Mouse (Mus musculus) NIH3T3 (cell line): ENCODE data around the gene Pmm1.
"Not testable (repeated sequence)": the region's sequence is repeated elsewhere in the genome, so short reads cannot be mapped to it uniquely, and the experiment has no call there.

Experiments
- DNase-seq: peaks from one replicate; pipeline ENCODE4 v3.0.0-alpha.2; 2012; ENCODE audit warnings: low read depth

Gene Pmm1

DNA sequence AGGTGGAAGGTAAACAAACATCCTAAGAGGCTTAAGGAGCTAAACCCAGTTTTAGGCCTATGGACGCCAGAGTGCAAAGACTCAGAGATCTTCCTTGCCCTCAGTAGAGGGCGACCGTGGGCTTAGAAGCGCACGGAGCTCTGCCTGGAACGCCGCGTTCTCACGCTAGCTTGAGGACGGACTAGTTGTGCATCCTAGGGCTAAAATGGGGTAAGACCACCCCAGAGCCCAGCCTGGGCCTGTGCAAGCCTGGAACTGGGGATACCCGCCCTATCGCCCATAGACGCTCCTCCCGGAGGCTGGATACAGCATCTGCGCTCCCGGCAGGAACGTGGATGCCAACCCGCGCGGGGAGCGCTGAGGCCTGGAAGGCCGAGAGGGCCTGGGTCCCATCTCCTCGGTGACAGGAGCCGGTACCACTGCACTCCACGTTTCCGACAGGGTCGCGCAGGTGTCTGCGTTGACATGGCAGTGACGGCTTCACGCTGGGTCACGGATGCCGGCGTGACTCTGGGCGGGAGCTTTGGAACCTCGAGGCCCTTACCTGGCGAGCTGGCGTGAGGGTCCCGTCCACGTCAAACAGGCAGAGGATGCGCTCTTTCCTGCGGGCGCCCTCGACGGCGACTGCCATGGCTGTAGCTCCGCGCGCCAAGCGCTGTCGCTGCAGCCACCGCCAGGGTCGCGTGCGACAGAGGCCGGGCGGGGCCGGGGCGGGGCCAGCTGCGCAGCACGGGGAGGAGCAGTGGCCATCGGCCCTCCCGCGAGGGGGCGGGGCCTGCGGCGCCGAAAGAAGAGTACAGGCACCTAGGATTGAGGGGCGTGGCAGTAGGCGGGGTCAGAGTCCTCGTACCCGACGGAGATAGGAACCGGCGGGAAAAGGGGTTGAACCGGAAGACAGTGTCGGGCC is at the start of gene Pmm1:
TSS of gene Pmm1 (minus strand) at position 760 of the 907 bp plus-strand sequence.
- peak; percentile 99 for DNase-seq

DNA sequence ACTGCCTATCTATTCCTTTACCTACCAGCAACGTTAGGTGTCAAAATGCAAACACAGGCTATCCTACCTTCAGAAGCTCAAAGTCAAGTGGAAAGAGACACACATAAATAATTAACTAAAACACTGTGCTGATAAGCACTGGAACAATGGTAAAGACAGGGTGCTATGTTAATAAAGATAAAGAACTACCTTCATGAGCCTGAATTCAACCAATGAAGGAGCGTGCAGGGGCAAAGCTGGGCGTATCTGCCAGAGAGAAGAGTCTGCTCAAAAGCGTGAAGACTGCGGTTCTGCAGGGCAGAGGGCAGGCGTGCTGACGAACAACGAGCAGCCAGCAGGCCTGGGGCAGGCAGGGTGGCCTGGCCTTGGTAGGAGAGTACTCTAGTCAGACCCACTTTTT is 43.5 kb upstream of the Pmm1 start:
- no peak for DNase-seq

GRCm38 (mm10) chr15:81993992-81994391 is 33.3 kb upstream of the Pmm1 start:
- no peak for DNase-seq

DNA sequence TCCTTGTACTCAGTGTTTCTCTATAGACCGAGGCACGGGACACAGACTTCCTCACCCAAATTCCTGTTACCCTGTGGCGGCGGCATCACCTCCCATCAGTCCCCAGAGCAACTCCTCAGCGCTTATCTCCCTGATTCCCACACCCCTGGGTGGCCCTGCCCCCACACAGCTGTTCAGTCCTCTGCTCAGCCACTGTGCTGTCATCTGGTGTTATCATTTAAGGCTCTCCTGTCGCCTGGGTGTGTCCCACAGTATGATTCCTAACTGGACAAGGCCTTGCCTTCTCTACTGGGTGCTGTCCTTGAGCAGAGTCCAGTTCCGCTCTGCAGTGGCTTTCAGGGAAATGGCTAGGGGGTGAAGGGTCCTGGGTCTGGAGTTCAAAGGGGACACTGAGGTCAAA is 29.8 kb upstream of the Pmm1 start:
- DNase-seq = no peak

GRCm38 (mm10) chr15:81989371-81990062 is 28.8 kb upstream of the Pmm1 start:
- DNase-seq = peak; percentile 95

DNA sequence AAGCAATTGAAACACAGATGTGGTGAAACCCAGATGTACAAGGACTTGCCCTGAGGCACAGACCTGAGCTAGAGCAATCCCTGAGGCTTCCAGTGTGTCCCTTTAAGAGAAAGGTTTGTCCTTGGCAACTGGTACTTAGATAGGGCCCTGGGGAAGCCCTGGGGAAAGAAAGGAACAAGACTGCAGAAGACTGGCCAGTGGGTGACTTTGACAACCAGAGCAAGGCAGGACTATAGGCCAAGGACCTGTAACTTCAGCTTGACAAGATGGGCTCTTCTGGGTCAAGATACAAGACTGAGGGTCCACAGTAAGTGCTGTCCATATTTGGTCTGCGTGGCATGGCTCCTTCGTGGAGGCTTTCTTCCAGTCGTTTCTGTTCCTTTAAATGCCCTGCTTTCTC is 26.9 kb upstream of the Pmm1 start, which contains the start of gene Xrcc6:
TSS of gene Xrcc6 (plus strand) at position 190 of the 400 bp plus-strand sequence.
- no peak for DNase-seq

DNA sequence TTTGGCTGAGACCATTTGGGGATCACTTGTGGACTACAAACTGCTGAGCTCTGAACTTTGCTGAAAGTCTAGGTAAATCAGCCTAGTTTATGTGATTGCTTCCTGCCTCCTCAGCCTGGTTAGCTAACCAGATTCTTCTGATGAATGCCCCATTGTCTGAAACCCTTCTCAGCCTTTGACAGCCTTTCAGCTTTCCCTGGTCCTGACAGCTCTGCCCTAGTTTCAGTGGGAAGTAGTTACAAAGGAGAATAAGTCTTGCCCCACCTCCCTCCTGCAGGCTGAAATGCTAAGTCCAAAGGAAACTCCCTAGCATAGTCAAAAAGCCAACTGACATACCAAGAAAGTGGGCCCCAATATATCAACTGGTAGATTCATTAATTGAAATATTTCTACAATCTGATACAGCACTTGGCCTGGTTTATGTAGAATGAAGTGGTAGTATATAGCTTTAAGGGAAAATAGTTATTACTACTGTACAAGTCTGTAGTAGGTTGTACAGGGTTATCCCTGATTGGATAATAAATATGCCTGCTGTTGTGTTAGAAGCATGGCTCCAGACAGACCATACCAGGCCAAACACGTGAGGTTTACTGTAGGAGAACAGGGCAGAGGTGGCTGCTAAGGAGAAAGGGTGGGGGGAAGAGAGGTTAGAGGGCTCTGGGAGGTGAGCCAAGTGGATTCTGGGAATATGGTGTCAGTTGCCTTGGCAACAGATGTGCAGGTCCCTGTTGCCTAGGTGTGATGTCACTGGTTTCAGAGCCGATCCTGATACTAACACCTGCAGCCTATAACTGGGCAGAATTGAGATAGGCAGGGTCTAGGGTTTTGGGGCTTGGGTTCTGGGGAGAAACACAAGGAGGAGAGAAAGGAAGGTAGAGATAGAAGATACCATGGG is 24.8 kb upstream of the Pmm1 start:
- peak; percentile 34 for DNase-seq

DNA sequence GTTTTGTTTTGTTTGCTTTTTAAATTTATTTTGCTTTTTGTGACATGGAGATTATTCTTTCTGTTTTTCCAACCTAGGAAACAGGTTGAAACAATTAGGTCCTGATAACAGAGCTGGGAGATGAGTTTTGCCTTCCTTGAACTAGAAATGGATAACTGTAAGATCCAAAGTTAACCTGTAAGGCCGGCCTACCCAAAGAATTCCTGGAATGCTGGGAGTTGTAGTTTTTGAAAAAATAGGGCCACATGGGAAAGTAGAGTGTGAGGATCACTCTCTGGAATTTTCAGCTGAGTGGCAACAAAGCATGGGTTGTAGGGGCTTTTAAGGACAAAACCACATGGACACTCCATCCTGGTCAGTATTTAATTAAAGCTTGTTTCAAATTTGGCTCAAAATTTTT is 21.4 kb upstream of the Pmm1 start:
- no peak for DNase-seq

GRCm38 (mm10) chr15:81980321-81980720 is 19.6 kb upstream of the Pmm1 start, which contains the start of gene 1700029P11Rik:
Gene 1700029P11Rik, plus strand, starts transcription at chr15:81980540.
- DNase-seq = no peak

DNA sequence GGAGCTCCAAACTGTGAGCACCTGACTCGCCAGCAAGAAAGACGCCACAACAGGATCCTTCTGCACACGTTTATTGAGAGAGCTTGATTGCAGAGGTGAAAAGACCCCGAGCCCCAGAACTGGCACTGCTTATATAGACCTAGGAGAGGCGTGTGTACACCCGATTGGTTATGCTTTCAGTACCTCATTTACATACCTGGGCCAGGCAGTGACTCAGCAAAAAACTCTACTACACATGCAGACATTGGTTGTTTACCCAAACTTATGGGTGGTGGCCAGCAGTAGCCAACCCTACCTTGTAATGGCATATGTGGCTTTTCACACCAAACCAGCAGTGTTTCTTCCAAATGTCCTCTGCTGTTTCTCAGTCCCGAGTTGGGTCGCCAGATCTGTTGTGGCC is 14.4 kb upstream of the Pmm1 start:
- DNase-seq = not testable (repeated sequence)

GRCm38 (mm10) chr15:81970498-81970897 is 9.8 kb upstream of the Pmm1 start:
- DNase-seq = not testable (repeated sequence)

DNA sequence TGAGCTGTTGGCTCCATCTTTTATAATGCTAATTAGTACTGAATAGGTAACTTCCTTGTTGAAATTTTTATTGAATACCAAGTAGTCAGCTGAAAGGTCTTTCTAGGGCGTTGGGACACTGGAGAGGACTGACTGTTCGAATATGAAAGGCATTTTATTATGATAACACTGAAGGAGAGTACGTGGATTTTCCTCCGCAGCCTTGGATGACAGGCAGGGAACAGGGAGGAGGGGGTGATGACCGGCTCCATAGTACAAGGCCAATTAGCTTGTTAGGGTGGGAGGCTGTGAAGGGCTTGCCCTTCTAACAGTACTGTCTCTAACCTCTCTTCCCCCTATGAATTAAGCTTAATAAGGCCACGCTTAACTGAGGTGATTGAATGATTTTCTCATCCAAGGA is 8.9 kb upstream of the Pmm1 start:
- DNase-seq = not testable (repeated sequence)

- DNase-seq = peak; percentile 71
Observed at GRCm38 (mm10) chr15:81969173-81969572, 8.4 kb upstream of the Pmm1 start.

- DNase-seq = no peak
Observed at GRCm38 (mm10) chr15:81968447-81968846, 7.7 kb upstream of the Pmm1 start.

DNA sequence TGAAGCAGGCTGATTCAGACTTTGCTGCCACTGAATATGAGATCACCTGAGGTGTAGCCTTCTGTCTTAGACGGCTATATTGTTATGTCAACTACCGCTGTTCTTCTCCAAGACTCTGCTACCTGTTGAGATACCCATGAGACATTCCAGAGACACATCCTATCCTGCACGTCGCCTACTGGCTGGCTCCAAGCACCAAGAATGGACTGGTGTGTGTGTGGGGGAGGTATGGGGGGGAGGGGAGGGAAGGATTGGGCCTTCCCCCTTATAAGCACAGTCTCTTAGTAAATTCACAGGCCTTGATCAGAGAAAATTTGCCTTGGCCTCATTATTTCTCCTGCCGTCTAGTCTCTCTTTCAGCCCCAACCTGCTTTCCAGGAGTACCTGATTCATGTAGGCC is 7.1 kb upstream of the Pmm1 start:
- DNase-seq = no peak

DNA sequence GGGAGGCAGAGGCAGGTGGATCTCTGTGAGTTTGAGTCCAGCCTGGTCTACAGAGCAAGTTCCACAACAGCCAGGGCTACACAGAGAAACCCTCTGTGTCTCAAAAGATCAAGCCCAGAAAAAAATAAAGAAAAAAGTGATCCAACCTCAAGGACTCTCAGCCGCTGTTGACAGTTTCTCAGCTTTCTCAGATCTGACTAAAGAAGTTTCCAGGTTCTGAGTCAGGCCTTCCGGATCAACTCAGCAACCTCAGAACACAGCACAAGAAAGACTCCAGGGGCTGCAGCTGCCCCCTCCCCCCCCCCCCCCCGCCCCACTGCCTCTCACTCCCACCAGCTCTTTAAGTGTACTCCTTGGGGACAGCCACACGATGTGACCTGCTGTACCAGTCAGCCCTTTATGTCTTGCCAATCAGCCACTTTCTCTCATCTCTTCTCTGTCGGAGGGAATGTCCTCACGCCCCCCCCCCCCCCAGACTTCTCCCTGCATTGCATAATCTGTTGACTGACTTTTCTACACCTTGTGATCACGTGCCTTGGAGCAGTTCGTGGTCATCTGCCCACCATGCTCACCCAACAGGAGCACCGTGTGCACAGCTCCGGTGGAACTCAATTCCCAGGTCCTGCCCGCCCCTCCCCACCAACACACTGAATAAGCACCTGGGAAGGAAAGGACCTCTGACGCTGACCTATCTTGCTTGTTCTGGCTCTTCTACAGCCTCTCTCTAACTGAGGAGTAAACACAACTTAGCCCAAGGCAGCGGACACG is 5.5 kb upstream of the Pmm1 start:
- DNase-seq = no peak

DNA sequence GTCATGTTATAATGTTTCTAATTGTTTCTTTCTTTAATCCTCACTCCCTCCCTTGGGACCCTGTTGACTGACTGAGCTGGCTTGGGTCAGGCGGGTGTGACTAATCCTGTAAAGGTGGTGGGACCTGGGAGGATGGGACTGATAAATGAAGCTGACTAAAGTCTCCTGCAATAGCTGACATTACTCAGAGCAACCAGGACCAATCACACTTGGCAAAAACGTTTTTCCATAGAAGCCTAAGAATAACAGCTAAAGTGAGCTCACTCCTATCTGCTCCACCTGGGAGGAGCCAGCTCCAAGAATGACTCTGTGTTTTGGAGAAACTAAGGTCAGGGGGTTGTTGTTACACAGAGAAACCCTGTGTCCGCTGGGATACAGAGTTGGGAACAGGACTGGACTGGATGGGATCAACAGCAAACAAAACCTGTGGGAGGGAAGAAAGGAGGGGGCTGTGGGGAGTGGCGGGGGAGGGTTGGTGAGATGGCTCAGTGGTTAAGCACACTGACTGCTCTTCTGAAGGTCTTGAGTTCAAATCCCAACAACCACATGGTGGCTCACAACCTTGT is 4.3 kb upstream of the Pmm1 start:
- DNase-seq = peak; percentile 78

- DNase-seq = no peak
Observed at GRCm38 (mm10) chr15:81964262-81964661, 3.5 kb upstream of the Pmm1 start.

DNA sequence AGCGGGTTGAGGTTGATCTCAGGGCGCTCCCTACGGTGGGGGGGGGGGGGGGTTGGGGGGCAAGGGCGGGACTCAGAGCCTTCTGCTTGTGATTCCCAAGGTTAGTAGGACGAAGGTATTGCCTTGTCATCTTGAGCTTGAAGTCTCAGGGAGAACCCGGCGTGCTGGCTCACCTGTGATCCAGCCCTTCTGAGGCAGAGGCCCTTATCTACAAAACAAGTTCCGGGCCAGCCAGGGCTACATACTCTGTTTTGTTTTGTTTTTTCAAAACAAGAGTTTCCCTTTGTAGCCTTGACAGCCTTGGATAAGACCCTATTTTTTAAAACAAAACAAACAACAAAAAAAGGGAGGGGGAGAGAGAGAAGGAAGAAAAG is 335 bp upstream of the Pmm1 start:
- no peak for DNase-seq

- no peak for DNase-seq
Observed at GRCm38 (mm10) chr15:81958906-81959305, 1.8 kb downstream of the Pmm1 start.

DNA sequence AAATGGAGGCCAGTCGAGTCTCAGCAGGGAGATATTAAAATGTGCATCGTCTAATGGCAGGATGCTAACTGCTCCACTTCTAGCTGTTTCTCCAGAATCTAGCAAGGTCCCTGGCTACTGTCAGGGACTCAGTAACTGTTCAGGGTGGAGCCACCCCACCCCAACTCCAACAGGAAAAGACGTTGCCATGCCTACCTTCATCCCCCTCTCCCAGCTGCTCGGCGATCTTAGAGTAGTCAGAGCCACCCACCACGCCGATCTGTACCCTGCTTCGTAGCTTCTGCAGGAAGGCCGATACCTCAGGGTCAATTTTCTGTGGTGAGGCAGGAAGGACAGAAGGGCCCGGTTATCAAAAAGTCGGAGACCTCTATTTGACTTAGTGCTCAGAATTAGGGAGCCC is 3.1 kb downstream of the Pmm1 start:
- DNase-seq = no peak
